In genomic region chr1:8123021-8123420, GRCm38 (mm10) we compare ENCODE assay signal across 7 mouse cellular contexts.
DNase-seq lines count a peak whose midpoint lies in the region; ATAC-seq lines count a peak whose summit lies in the region.
"Not testable (repeated sequence)": the region's sequence is repeated elsewhere in the genome, so short reads cannot be mapped to it uniquely, and the experiment has no call there.

No protein-coding gene starts in this region.

- 56% methylated on average over 8 of the region's 8 CpGs for whole genome bisulfite sequencing in forebrain, embryonic 10.5 days
- WGBS in hindbrain, embryonic 11.5 days: 52% methylated on average over 8 of the region's 8 CpGs

- H3K4me3 ChIP-seq in forebrain, embryonic 10.5 days; hindbrain, embryonic 11.5 days (ENCODE audit: low read depth, low read length): not testable (repeated sequence)

- not testable (repeated sequence) for H3K9ac ChIP-seq in hindbrain, embryonic 11.5 days (ENCODE audit: low read depth, low read length)

- DNase-seq in MEL-GATA-1-ER (ENCODE audit: extremely low read depth, low read depth): peak; percentile 41
- peak; percentile 3 for DNase-seq in c-Kit-positive CD71-positive TER-119-negative erythroid progenitor cells, embryonic 14.5 days (ENCODE audit: low read depth)
- peak; percentile 47 for DNase-seq in forebrain, embryonic 10.5 days (ENCODE audit: extremely low spot score, low spot score)
- DNase-seq in hindbrain, embryonic 11.5 days (ENCODE audit: low spot score): peak; percentile 67
- DNase-seq in kidney, postnatal 14 days: peak; percentile 24
- peak; percentile 15 for DNase-seq in lung, postnatal 10 days
- peak; percentile 15 for DNase-seq in ovary, postnatal 36 days (ENCODE audit: low spot score)

- not testable (repeated sequence) for H3K27ac ChIP-seq in forebrain, embryonic 10.5 days; hindbrain, embryonic 11.5 days (ENCODE audit: low read depth, low read length)

- ATAC-seq in hindbrain, embryonic 11.5 days (ENCODE audit: low FRiP score): not testable (repeated sequence)

- H3K27me3 ChIP-seq in forebrain, embryonic 10.5 days (ENCODE audit: poor library complexity, severe bottlenecking); hindbrain, embryonic 11.5 days (ENCODE audit: control insufficient read depth, insufficient read depth, low read length): not testable (repeated sequence)

- H3K9me3 ChIP-seq in forebrain, embryonic 10.5 days: peaks cover 12% of the 10 kb centered on the region
- not testable (repeated sequence) for H3K9me3 ChIP-seq in hindbrain, embryonic 11.5 days (ENCODE audit: control insufficient read depth, low read length)

- not testable (repeated sequence) for H3K36me3 ChIP-seq in forebrain, embryonic 10.5 days (replicated peaks); hindbrain, embryonic 11.5 days (ENCODE audit: control insufficient read depth, insufficient read depth, low read length)

- H3K4me1 ChIP-seq in forebrain, embryonic 10.5 days; hindbrain, embryonic 11.5 days (replicated peaks; ENCODE audit: control insufficient read depth, insufficient read depth, low read length): not testable (repeated sequence)

- H3K4me2 ChIP-seq in hindbrain, embryonic 11.5 days (replicated peaks; ENCODE audit: low read depth, low read length): not testable (repeated sequence)

Comparison
In these comparisons a context has a peak if more than half of its experiments do, and no peak if none do; other contexts are left out.
1. DNase-seq: peak in every context shown above with its lines; median percentile 67 in hindbrain, embryonic 11.5 days; 47 in forebrain, embryonic 10.5 days; 41 in MEL-GATA-1-ER; 24 in kidney, postnatal 14 days; 15 in lung, postnatal 10 days; 15 in ovary, postnatal 36 days; 3 in c-Kit-positive CD71-positive TER-119-negative erythroid progenitor cells, embryonic 14.5 days.